Mouse (Mus musculus) kidney, postnatal 36 days (tissue): ENCODE measurements around the gene Klk13.
"Not testable (repeated sequence)": the region's sequence is repeated elsewhere in the genome, so short reads cannot be mapped to it uniquely, and the experiment has no call there.

Experiments used
- DNase-seq, 2 experiments: peaks; one replicate each; pipeline ENCODE4 v3.0.0; 2021 to 2022; ENCODE audit warnings: mixed read lengths in 2 of 2

Klk13 gene

GRCm38 (mm10) chr7:43712267-43712666, at the start of gene Klk13:
Gene Klk13, plus strand, starts transcription at chr7:43712567.
- DNase-seq = no peak

GRCm38 (mm10) chr7:43662804-43663203, 49.6 kb upstream of the Klk13 start:
- no peak for DNase-seq

GRCm38 (mm10) chr7:43667221-43667620, 45.1 kb upstream of the Klk13 start:
- not testable (repeated sequence) for DNase-seq

GRCm38 (mm10) chr7:43668582-43668981, 43.8 kb upstream of the Klk13 start:
- DNase-seq = peak in 1 of 2 experiments; percentile 24

- DNase-seq = no peak
Observed at GRCm38 (mm10) chr7:43671064-43671808, 41.1 kb upstream of the Klk13 start.

GRCm38 (mm10) chr7:43671809-43672580, 40.4 kb upstream of the Klk13 start, which contains the start of gene Ctu1:
Gene Ctu1, plus strand, starts transcription at chr7:43672016.
- peak; percentile 92 to 98 for DNase-seq

GRCm38 (mm10) chr7:43672581-43673260, 39.6 kb upstream of the Klk13 start:
- peak; percentile 10 to 42 for DNase-seq

GRCm38 (mm10) chr7:43675091-43675490, 37.3 kb upstream of the Klk13 start:
- no peak for DNase-seq

GRCm38 (mm10) chr7:43678517-43678916, 33.9 kb upstream of the Klk13 start:
- DNase-seq = peak; percentile 37 to 81

GRCm38 (mm10) chr7:43680960-43681359, 31.4 kb upstream of the Klk13 start:
- peak; percentile 42 to 76 for DNase-seq

GRCm38 (mm10) chr7:43682511-43682910, 29.9 kb upstream of the Klk13 start:
- not testable (repeated sequence) for DNase-seq

- DNase-seq = no peak
Observed at GRCm38 (mm10) chr7:43685088-43685487, 27.3 kb upstream of the Klk13 start.

- DNase-seq = no peak
Observed at GRCm38 (mm10) chr7:43690118-43690517, 22.2 kb upstream of the Klk13 start, which contains the start of gene Klk14. Gene Klk14, plus strand, starts transcription at chr7:43690418.

- no peak for DNase-seq
Observed at GRCm38 (mm10) chr7:43710031-43710430, 2.3 kb upstream of the Klk13 start.

GRCm38 (mm10) chr7:43712917-43713316, 550 bp downstream of the Klk13 start:
- no peak for DNase-seq

- no peak for DNase-seq
Observed at GRCm38 (mm10) chr7:43713741-43714351, 1.5 kb downstream of the Klk13 start.

- DNase-seq = peak; percentile 9 to 30
Observed at GRCm38 (mm10) chr7:43747788-43748187, 35.4 kb downstream of the Klk13 start.

- DNase-seq = no peak
Observed at GRCm38 (mm10) chr7:43752806-43753205, 40.4 kb downstream of the Klk13 start.

- DNase-seq = no peak
Observed at GRCm38 (mm10) chr7:43766484-43766883, 54.1 kb downstream of the Klk13 start.

GRCm38 (mm10) chr7:43768597-43768996, 56.2 kb downstream of the Klk13 start, which contains the start of gene Klk12:
Gene Klk12, plus strand, starts transcription at chr7:43768897.
- DNase-seq = no peak

GRCm38 (mm10) chr7:43769636-43770035, 57.3 kb downstream of the Klk13 start:
- no peak for DNase-seq

GRCm38 (mm10) chr7:43770701-43771100, 58.3 kb downstream of the Klk13 start:
- DNase-seq = no peak

GRCm38 (mm10) chr7:43771916-43772315, 59.5 kb downstream of the Klk13 start:
- no peak for DNase-seq
